Comparison of ENCODE assay signal across 29 mouse cellular contexts in the genomic region with DNA sequence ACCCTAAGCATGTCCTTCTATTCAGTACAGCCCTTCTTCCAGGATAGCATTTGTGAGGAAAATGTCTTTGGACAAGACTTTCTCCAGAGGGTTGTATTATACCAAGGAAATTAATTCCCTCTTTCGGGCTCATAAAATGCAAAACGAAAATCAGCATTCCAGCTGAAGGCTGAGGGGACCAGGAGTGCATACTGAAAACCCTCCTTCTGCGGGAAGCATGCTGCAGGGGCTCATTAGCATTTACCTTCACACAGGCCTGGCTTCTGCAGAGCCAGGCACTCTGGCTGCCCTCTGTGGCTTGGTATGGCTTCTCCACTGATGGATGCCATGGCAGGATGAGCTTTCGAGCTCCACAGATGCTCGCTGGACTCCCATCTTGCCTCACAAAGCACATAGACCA. TPM values are rescaled to one million over a fixed set of nuclear protein-coding genes. Genes with fewer than 3 reads are reported as not detected.
DNase-seq lines count a peak whose midpoint lies in the region; ATAC-seq lines count a peak whose summit lies in the region.
"Had no signal": no experiment of that assay in that cellular context is flagged by ENCODE, and none has a peak within 500 bp of the region (broad histone marks: within the 10 kb centered on the region; RNA-seq: fewer than 3 reads in every experiment).

No protein-coding gene starts in this region.

- no peak for DNase-seq in hindbrain, embryonic 11.5 days (ENCODE audit: low spot score)
- DNase-seq in neural tube, embryonic 10.5 days (ENCODE audit: extremely low spot score, low spot score) = no peak
- DNase-seq in embryo, embryonic 11 days = no peak
- no peak for DNase-seq in right cerebral cortex, postnatal 10 days (ENCODE audit: low spot score in 2 of 2)
- DNase-seq: adrenal gland, postnatal 25 days; B cell, adult 2 months; cerebellum, adult 18-20 months; cerebellum, postnatal 10 days; gastrocnemius, postnatal 14 days; kidney, adult 8-10 months; kidney, postnatal 4 days; left cerebral cortex, postnatal 4 days; liver; lung, embryonic 14.5 days; right cerebral cortex, adult 18-20 months; right cerebral cortex, postnatal 4 days; thymus, adult 18-20 months; thymus, postnatal 36 days had no signal

- H3K9me3 ChIP-seq in hindbrain, embryonic 13.5 days = no peaks in the 10 kb centered on the region
- H3K9me3 ChIP-seq in hindbrain, embryonic 11.5 days (ENCODE audit: control insufficient read depth, low read length) = no peaks in the 10 kb centered on the region
- no peaks in the 10 kb centered on the region for H3K9me3 ChIP-seq in neural tube, embryonic 13.5 days
- no peaks in the 10 kb centered on the region for H3K9me3 ChIP-seq in midbrain, embryonic 15.5 days
- H3K9me3 ChIP-seq: forebrain, embryonic 12.5 days; heart, embryonic 12.5 days had no signal

- no peak overlapping the region for H3K4me3 ChIP-seq in hindbrain, embryonic 13.5 days
- H3K4me3 ChIP-seq in hindbrain, embryonic 11.5 days (ENCODE audit: low read depth, low read length) = no peak overlapping the region
- no peak overlapping the region for H3K4me3 ChIP-seq in neural tube, embryonic 13.5 days
- no peak overlapping the region for H3K4me3 ChIP-seq in midbrain, embryonic 15.5 days
- H3K4me3 ChIP-seq: erythroblast, embryonic 14.5 days; forebrain, embryonic 12.5 days; heart, embryonic 12.5 days had no signal

- WGBS in hindbrain, embryonic 13.5 days = 58% methylated on average over 5 of the region's 5 CpGs
- 73% methylated on average over 5 of the region's 5 CpGs for WGBS in hindbrain, embryonic 11.5 days
- WGBS in neural tube, embryonic 13.5 days = 45% methylated on average over 5 of the region's 5 CpGs
- 40% methylated on average over 5 of the region's 5 CpGs for whole genome bisulfite sequencing in midbrain, embryonic 15.5 days

- H3K27ac ChIP-seq in hindbrain, embryonic 13.5 days = peak overlapping the region; percentile 64
- no peak overlapping the region for H3K27ac ChIP-seq in hindbrain, embryonic 11.5 days (ENCODE audit: low read depth, low read length)
- H3K27ac ChIP-seq in neural tube, embryonic 13.5 days (replicated peaks) = peak overlapping the region; percentile 63
- H3K27ac ChIP-seq in midbrain, embryonic 15.5 days = peak overlapping the region; percentile 77
- H3K27ac ChIP-seq: forebrain, embryonic 12.5 days; kidney, postnatal 0 days; liver, embryonic 14.5 days; stomach, postnatal 0 days had no signal

- H3K27me3 ChIP-seq in hindbrain, embryonic 13.5 days = no peaks in the 10 kb centered on the region
- H3K27me3 ChIP-seq in hindbrain, embryonic 11.5 days (ENCODE audit: control insufficient read depth, insufficient read depth, low read length) = no peaks in the 10 kb centered on the region
- H3K27me3 ChIP-seq in neural tube, embryonic 13.5 days = no peaks in the 10 kb centered on the region
- no peaks in the 10 kb centered on the region for H3K27me3 ChIP-seq in midbrain, embryonic 15.5 days (replicated peaks)
- H3K27me3 ChIP-seq: forebrain, embryonic 12.5 days had no signal

- H3K4me2 ChIP-seq in hindbrain, embryonic 13.5 days = no peak overlapping the region
- no peak overlapping the region for H3K4me2 ChIP-seq in hindbrain, embryonic 11.5 days (replicated peaks; ENCODE audit: low read depth, low read length)
- no peak overlapping the region for H3K4me2 ChIP-seq in neural tube, embryonic 13.5 days
- no peak overlapping the region for H3K4me2 ChIP-seq in midbrain, embryonic 15.5 days
- H3K4me2 ChIP-seq: forebrain, embryonic 12.5 days; heart, embryonic 12.5 days; lung, embryonic 14.5 days had no signal

- ATAC-seq in hindbrain, embryonic 13.5 days (ENCODE audit: low FRiP score) = no peak
- no peak for ATAC-seq in hindbrain, embryonic 11.5 days (ENCODE audit: low FRiP score)
- peak; percentile 65 for ATAC-seq in neural tube, embryonic 13.5 days (ENCODE audit: low read depth)
- ATAC-seq in midbrain, embryonic 15.5 days (replicated peaks) = peak; percentile 87
- ATAC-seq: intestine, embryonic 16.5 days had no signal

- peaks cover 15% of the 10 kb centered on the region for H3K4me1 ChIP-seq in hindbrain, embryonic 13.5 days (replicated peaks)
- H3K4me1 ChIP-seq in hindbrain, embryonic 11.5 days (replicated peaks; ENCODE audit: control insufficient read depth, insufficient read depth, low read length) = no peaks in the 10 kb centered on the region
- peaks cover 18% of the 10 kb centered on the region for H3K4me1 ChIP-seq in neural tube, embryonic 13.5 days (replicated peaks)
- peaks cover 12% of the 10 kb centered on the region; the same call in 1 of the 2 replicates for H3K4me1 ChIP-seq in midbrain, embryonic 15.5 days

- no peaks in the 10 kb centered on the region for H3K36me3 ChIP-seq in hindbrain, embryonic 13.5 days
- H3K36me3 ChIP-seq in hindbrain, embryonic 11.5 days (ENCODE audit: control insufficient read depth, insufficient read depth, low read length) = no peaks in the 10 kb centered on the region
- no peaks in the 10 kb centered on the region for H3K36me3 ChIP-seq in neural tube, embryonic 13.5 days
- H3K36me3 ChIP-seq in midbrain, embryonic 15.5 days (replicated peaks) = no peaks in the 10 kb centered on the region
- H3K36me3 ChIP-seq: forebrain, embryonic 12.5 days; heart, embryonic 12.5 days had no signal

- no peak overlapping the region for H3K9ac ChIP-seq in hindbrain, embryonic 13.5 days
- no peak overlapping the region for H3K9ac ChIP-seq in hindbrain, embryonic 11.5 days (ENCODE audit: low read depth, low read length)
- H3K9ac ChIP-seq in neural tube, embryonic 13.5 days = no peak overlapping the region
- no peak overlapping the region for H3K9ac ChIP-seq in midbrain, embryonic 15.5 days
- H3K9ac ChIP-seq: forebrain, embryonic 12.5 days; heart, embryonic 12.5 days; liver, embryonic 14.5 days; lung, embryonic 14.5 days had no signal

RNA-seq across cellular contexts. Expression of gene Il12b, which starts 24.1 kb away (rescaled TPM):
- 0.17 TPM in 1 of 2 replicates, not detected in the other for polyA plus RNA-seq in hindbrain, embryonic 13.5 days (2015; fragmentation: Nextera tagmentation; extraction: Ambion mirVana)
- polyA plus RNA-seq in hindbrain, embryonic 11.5 days (2014; fragmentation: Nextera tagmentation; extraction: Ambion mirVana) = not detected in 2 replicates
- polyA plus RNA-seq in neural tube, embryonic 13.5 days (2015; fragmentation: Nextera tagmentation; extraction: Ambion mirVana) = not detected in 2 replicates
- 0.09 TPM in 1 of 2 replicates, not detected in the other for polyA plus RNA-seq in midbrain, embryonic 15.5 days (2015; fragmentation: Nextera tagmentation; extraction: Ambion mirVana)
- polyA plus RNA-seq: erythroblast, embryonic 14.5 days; forebrain, embryonic 12.5 days; heart, postnatal 0 days; intestine, embryonic 16.5 days; lung, embryonic 14.5 days; stomach, postnatal 0 days had no signal

RNA-seq across cellular contexts. Expression of gene Ublcp1, which starts 46.3 kb away (rescaled TPM):
- 60.1 and 62.9 TPM in 2 replicates for polyA plus RNA-seq in hindbrain, embryonic 13.5 days (2015; fragmentation: Nextera tagmentation; extraction: Ambion mirVana)
- 78.9 and 85.8 TPM in 2 replicates for polyA plus RNA-seq in hindbrain, embryonic 11.5 days (2014; fragmentation: Nextera tagmentation; extraction: Ambion mirVana)
- polyA plus RNA-seq in neural tube, embryonic 13.5 days (2015; fragmentation: Nextera tagmentation; extraction: Ambion mirVana) = 65.7 and 74.4 TPM in 2 replicates
- polyA plus RNA-seq in midbrain, embryonic 15.5 days (2015; fragmentation: Nextera tagmentation; extraction: Ambion mirVana) = 61.4 and 63.0 TPM in 2 replicates

Comparison
In these comparisons a context has a peak if more than half of its experiments do, and no peak if none do; other contexts are left out.
1. ATAC-seq: peak in neural tube, embryonic 13.5 days (single experiment) and midbrain, embryonic 15.5 days (single experiment); none in hindbrain, embryonic 13.5 days (single experiment) and hindbrain, embryonic 11.5 days (single experiment).